Mouse (Mus musculus) 3134 (cell line): ENCODE measurements around the gene Mxd4.

Experiments
- DNase-seq: peaks from one replicate; pipeline ENCODE4 v3.0.0-alpha.2; 2011; ENCODE audit warnings: low spot score; ENCODE audit not compliant: insufficient read length; ENCODE audit errors: extremely low read depth

The Mxd4 gene

DNA sequence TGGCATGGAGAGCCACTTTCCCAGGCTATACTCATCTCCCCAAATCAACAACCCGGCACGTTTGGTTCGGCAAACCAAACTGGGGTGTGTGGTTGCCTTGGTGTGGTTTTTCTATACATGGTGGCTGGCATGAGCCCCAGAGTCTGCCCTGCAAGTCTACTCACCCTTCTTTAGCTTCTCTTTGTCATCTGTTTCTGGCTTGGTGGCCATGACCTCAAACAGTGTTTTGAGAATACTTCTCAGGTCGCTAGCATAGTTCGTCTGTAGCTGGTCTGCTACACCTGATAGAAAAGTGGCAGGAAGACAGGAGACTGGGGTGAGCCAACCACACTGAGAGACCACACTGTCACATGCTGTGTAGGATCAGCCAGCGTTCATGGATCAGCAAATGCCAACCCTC lies 11.1 kb upstream of the Mxd4 start:
- no peak for DNase-seq

DNA sequence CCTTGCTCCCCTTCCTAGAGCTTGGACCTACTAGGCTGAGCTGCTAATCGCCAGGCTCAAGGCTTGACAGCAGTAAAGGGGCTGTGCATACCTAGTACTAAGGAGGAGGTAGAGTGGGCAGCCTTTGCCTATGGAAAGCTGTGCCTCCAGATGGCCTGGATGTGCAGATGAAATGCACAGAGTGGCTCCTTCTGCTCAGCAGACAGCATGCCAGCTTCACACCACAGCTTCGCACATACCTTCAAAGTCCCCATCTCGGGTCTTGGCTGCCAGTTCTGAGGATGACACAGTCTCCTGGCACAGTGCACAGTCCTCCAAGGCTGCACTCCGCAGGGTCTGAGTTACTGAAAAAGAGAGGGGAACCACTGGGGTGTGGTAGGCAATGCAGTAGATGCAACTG lies 9.7 kb upstream of the Mxd4 start:
- no peak for DNase-seq

DNA sequence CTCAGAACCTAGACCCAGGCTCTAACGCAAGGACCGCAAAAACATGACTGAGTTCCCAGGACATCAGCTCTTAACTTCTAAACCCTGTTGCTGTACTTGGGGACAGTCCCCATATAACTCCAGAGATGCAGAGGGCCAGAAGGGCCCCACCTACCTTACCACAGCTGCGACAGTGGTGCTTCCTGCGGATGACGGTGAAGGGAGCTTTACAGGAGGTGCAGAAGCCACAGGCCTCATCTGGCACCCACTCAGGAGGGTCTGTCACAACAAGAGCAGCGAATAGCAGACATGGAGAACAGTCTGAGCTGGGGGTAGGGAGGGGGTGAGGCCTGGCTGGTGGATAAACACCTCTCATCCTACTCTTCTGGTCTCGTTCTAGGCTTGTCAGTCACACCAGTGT lies 8.9 kb upstream of the Mxd4 start:
- no peak for DNase-seq

DNA sequence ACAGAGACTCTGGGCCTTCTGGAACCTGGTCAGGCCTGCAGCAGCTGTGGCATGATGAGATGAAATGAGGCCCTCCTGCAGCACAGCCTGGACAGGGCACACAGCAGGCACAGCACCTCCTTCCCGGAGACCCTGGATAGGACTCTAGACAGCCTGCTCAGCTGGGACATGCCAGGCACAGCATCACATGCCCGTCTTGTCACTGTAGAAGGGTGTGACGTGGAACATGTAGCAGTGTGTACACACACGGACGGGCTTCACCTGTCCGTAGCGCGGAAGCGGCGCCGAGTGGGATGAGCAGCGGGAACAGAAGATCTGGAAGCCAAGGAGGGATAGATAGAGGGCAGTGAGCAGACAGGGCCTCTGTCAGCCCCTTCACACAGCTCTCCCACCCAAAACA lies 8.3 kb upstream of the Mxd4 start:
- DNase-seq, result no peak

DNA sequence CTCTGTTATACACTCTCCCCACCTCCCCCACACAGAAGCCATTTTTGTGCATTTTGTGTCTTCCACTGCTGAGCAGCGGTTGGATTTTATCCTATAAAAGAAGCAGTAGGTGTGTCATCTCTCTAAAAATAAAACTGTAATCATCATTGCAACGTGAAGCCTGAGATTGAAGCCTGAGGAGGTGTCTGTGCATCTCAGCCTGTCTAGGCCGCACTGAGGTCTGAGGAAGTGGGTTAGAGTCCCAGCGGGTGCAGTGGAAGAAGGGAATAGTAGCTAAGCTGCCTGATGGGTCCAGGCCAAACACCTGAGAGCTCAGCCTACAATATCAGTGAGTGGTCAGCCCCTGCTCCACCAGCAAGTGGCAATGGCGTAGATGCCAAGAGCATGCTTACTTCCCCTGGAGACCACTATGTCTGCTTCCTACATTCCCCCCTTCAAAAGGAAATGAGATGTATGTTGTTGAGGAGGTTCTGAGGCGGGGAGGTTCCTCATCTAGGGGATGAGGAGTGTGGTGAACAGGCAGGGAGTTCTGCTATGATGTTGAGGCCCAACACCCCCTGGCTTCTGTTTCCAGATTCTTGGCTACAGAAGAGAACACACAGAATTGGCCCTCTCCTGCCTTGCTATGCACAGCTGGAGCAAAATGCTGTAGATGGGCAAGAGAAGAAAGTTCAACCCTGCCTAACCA lies 7.6 kb upstream of the Mxd4 start:
- DNase-seq, result no peak

GRCm38 (mm10) chr5:34194426-34194825 lies 6.9 kb upstream of the Mxd4 start:
- no peak for DNase-seq

GRCm38 (mm10) chr5:34191843-34192242 lies 4.3 kb upstream of the Mxd4 start:
- no peak for DNase-seq

GRCm38 (mm10) chr5:34191021-34191420 lies 3.5 kb upstream of the Mxd4 start:
- DNase-seq, result peak; percentile 70

GRCm38 (mm10) chr5:34189521-34189920 lies 2.0 kb upstream of the Mxd4 start:
- DNase-seq, result no peak

GRCm38 (mm10) chr5:34188856-34189255 lies 1.3 kb upstream of the Mxd4 start:
- DNase-seq, result no peak

GRCm38 (mm10) chr5:34186961-34187391 lies 544 bp downstream of the Mxd4 start:
- DNase-seq, result peak; percentile 65

DNA sequence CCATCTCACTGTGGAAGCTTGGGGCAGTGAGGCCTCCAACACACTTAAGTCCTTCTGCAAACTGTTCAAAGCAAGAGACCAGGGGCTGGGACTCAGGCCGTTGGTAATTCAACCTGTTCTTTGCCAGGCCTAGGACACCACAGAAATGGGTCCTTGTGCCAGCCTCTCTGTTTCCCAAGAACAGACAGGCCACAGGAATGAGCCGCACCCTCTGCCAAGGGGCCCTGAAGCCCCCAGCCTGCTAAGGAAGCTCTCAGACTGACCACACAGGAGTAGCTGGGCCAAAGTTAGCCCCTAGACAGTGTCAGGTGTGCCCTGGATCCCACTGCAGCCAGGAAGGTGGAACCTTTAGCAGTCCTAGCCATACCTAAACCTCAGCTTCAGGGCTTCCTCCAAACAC lies 1.1 kb downstream of the Mxd4 start:
- DNase-seq, result peak; percentile 40

DNA sequence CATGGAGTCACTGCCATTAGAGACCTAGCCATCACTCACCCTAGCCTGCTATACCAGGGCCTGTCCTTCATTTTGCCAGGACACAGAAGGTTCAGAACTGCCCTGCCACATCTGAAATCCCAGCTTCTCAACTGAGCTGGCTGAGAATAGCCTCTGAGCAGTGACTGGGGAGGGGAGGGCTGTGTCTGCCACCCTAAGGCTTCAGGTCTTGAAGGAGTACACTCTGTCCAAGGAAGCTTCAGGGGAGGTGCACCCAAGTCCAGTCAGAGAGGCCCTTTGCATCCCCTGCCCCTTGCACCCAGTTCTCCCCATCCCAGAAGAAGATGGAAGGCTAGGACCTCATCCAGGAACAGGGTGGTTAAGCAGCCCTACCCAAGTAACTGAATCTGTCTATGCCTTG lies 1.7 kb downstream of the Mxd4 start:
- no peak for DNase-seq

DNA sequence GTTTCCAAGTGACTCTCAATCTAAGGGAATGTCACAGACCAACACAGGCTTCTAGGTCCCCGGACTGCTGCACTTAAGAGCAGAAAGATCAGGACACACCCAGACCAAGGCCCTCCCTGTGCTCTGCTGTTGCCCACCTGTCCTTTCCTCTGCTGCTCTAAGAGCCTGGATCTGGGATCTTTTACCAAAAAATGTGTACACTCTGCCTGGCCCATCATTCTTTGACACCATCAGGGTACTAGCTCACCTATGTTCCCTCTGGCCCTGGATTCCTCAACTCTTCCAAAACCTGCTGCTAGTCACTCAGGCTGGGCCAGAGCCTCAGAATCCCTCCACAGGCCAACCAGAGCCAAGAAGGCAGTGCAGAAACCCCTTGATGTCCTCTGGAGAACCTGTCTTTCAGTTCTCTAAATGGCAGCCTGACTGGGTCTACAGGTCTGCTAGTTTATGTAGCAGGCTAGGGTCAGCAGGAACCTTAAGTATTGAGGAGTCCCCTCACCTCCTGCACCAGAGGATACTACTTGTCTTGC lies 2.4 kb downstream of the Mxd4 start:
- no peak for DNase-seq

- DNase-seq, result no peak
Measured at GRCm38 (mm10) chr5:34183976-34184375, 3.5 kb downstream of the Mxd4 start.

DNA sequence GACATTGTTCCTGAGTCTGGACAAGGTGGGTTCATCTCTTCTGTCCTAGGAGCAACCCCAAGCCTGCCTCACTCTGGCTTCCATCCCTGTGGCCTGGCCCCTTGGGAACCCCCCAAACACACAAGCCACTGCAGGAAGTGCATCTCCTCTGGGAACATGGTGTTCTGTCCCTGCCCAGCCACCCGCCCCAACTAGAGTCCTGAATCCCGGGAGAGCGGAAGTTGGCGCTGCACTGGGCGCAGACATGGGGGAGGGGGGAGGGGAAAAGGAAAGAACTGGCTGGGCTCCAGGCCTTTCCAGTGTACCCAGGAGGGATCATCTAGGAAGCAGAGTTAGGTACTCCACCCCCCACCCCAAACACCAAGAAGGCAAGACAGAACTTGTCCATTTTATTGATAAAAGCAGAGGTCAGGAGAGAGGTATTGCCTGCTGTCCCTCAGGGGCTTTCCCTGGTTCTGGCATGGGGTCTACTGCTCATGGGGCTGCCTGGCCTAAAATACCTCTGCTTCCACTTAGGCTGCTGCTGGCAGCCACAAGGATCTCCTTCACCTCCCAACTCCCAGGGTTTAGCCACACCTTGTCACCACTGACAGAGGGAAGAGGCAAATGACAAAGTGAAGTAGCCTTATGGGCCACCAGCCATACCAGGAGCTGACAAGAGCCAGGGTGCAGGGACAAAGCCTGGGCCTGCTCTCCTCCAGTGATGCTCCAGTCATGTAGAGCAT lies 4.2 kb downstream of the Mxd4 start:
- no peak for DNase-seq

DNA sequence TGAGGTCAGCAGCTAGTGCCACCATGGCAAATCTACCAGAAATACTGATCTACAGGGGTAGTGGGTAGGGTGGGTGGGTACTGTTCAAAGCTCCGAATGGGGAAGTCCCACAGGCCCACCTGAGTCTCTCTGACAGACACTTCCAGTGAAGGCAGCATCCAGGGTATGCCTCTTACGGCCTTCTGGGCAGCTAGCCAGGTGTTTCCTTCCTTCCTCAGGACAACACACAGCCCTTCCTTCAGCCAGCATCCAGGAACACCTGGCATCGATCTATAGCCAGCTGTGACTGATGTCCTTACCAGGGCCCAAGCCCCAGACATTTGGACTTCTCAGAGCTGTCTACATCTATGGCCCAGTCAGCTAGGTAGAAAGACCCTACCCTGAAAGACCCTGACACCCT lies 5.0 kb downstream of the Mxd4 start:
- no peak for DNase-seq

DNA sequence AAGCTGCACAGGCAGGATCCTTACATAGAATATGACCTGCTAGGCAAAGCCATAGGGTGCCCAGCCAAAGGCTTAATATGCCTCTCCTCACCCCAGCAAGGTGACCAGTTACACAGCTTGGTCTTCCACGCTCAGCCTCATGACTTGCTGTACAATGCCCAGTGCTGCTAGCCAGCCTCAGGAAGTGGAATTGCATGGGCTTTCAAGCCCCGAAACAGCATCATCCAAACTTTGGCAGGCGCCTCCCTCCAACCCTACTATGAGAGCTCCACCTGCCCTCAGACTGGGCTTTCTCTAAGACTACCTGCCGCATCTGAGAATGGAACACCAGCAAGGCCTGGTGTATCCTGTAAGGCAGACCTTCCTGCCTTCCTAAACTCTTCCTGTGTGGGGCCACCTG lies 9.7 kb downstream of the Mxd4 start:
- no peak for DNase-seq

GRCm38 (mm10) chr5:34177091-34177490 lies 10.4 kb downstream of the Mxd4 start:
- no peak for DNase-seq

- DNase-seq, result no peak
Measured at GRCm38 (mm10) chr5:34176691-34177090, 10.8 kb downstream of the Mxd4 start.

GRCm38 (mm10) chr5:34175403-34175694 lies 12.2 kb downstream of the Mxd4 start:
- no peak for DNase-seq
